Mouse (Mus musculus): ENCODE measurements around the gene Cnih2.

Gene Cnih2

GRCm38 (mm10) chr19:5067040-5067799 is 31.1 kb downstream of the Cnih2 start:
- DNase-seq = no peak

GRCm38 (mm10) chr19:5065104-5065503 is 33.2 kb downstream of the Cnih2 start:
- no peak for DNase-seq

GRCm38 (mm10) chr19:5062446-5062845 is 35.9 kb downstream of the Cnih2 start:
- no peak for DNase-seq

GRCm38 (mm10) chr19:5062041-5062440 is 36.3 kb downstream of the Cnih2 start:
- no peak for DNase-seq

- no peak for DNase-seq
These were observed 37.7 kb downstream of the Cnih2 start for GRCm38 (mm10) chr19:5060365-5061330.

GRCm38 (mm10) chr19:5058801-5059771 is 39.2 kb downstream of the Cnih2 start:
- no peak for DNase-seq

- DNase-seq = no peak
These were observed 40.2 kb downstream of the Cnih2 start for GRCm38 (mm10) chr19:5057876-5058775.

GRCm38 (mm10) chr19:5056251-5056650 is 42.1 kb downstream of the Cnih2 start:
- DNase-seq = peak in 1 of 2 experiments; percentile 26

- DNase-seq = no peak
These were observed 44.4 kb downstream of the Cnih2 start for GRCm38 (mm10) chr19:5053909-5054308.

GRCm38 (mm10) chr19:5052853-5053252 is 45.5 kb downstream of the Cnih2 start:
- no peak for DNase-seq

GRCm38 (mm10) chr19:5052166-5052822 is 46.0 kb downstream of the Cnih2 start:
- no peak for DNase-seq

GRCm38 (mm10) chr19:5051515-5051914 is 46.8 kb downstream of the Cnih2 start:
- no peak for DNase-seq

- no peak for DNase-seq
These were observed 47.3 kb downstream of the Cnih2 start for GRCm38 (mm10) chr19:5051031-5051430.

GRCm38 (mm10) chr19:5050047-5050905 is 48.0 kb downstream of the Cnih2 start, which contains the start of gene Rin1:
Gene Rin1 (plus strand): TSS chr19:5050481.
- no peak for DNase-seq

- no peak for DNase-seq
These were observed 49.0 kb downstream of the Cnih2 start for GRCm38 (mm10) chr19:5049325-5049724.

GRCm38 (mm10) chr19:5048138-5049056 is 49.9 kb downstream of the Cnih2 start:
- DNase-seq = no peak

GRCm38 (mm10) chr19:5045531-5045930 is 52.8 kb downstream of the Cnih2 start:
- no peak for DNase-seq

Measured in thymus, adult 18-20 months (tissue).